Mouse (Mus musculus) CH12.LX (cell line): Measurements from ENCODE around the gene Hoxd8.

ENCODE experiments used
- CTCF ChIP-seq, 2 experiments: IDR thresholded peaks in 1 of 2; conservative IDR thresholded peaks in 1 of 2; 2 replicates each; pipeline ENCODE4 v1.5.1; 2011 to 2012; ENCODE audit warnings: low read depth in 2 of 2, low read length in 2 of 2, improper control_type of control experiment in 1 of 2, inconsistent platforms in 1 of 2, mild to moderate bottlenecking in 1 of 2, moderate library complexity in 1 of 2
- E2F4 ChIP-seq: IDR thresholded peaks from 2 replicates; pipeline ENCODE4 v1.6.1; 2011; ENCODE audit warnings: low read depth, low read length, improper control_type of control experiment; ENCODE audit not compliant: insufficient replicate concordance
- ELF1 ChIP-seq: IDR thresholded peaks from 2 replicates; pipeline ENCODE4 v1.6.1; 2014; ENCODE audit warnings: low read depth, mild to moderate bottlenecking, inconsistent platforms, low read length, improper control_type of control experiment
- POLR2A ChIP-seq: IDR thresholded peaks from 2 replicates; pipeline ENCODE4 v1.6.1; 2011; ENCODE audit warnings: low read depth, mild to moderate bottlenecking, improper control_type of control experiment, low read length
- RCOR1 ChIP-seq: conservative IDR thresholded peaks from 2 replicates; pipeline ENCODE4 v1.6.1; 2012; ENCODE audit warnings: low read depth, mild to moderate bottlenecking, inconsistent platforms, low read length, improper control_type of control experiment

DNA sequence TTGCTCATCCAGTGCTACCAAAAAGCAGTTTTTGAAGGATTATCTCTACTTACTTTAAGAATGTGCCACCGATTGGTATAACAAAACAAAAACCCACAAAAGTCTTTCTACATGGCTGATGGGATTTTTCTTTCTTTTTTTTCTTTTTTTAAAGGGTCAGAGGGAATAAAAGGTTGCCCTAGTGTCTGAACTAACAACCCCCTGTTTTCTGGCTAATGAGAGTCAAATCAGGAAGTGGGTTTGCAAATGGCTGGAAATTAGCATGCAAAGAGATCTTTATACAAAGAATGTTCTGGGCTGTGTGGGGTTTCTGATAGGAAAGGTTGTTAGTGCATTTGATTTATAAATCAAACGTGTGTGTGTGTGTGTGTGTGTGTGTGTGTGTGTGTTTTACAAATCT, 16.0 kb downstream of the Hoxd8 start:
- peak; percentile 74 for TF ChIP-seq ELF1
- no peak for TF ChIP-seq CTCF (conservative IDR thresholded peaks at IDR 0.05 in 1 of 2, IDR thresholded peaks at IDR 0.05 in 1 of 2; ENCODE audit: low read depth in 2 of 2, low read length in 2 of 2)
- no peak for TF ChIP-seq RCOR1
- no peak for TF ChIP-seq E2F4
- TF ChIP-seq POLR2A = no peak; the same call in 1 of the 2 replicates
